Mouse (Mus musculus): Measurements from ENCODE around the gene Rbm33.

Rbm33 gene

DNA sequence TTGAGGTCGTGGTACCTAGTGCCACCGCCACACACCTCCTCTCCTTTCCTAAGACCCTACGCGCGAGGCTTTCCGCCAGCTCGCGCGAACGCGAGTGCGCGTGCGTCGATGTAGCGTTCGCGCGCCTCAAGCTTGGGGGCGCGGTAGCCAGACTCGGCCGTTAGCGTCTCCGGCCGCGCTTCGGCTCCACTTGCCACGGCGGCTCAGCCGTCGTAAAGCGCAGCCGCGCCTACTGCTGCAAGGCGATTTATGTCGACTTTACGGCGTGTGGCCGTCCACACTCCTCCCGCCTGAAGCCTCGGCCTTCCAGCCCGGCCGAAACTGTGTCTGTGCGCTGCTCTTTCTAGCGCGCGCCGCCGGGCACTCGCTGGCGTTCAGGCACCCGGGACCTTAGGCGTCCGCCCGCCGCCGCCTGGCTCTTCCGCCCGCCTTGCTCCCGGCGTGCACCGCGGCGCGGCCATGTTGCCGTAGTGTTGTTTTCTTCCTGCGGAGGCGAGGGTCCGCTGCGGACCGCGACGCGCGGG is at the start of gene Rbm33:
Gene Rbm33, plus strand, starts transcription at position 400 of the 524 bp plus-strand sequence.
- peak; percentile 96 for DNase-seq (ENCODE audit: low read depth)

GRCm38 (mm10) chr5:28267576-28267975 is 49.3 kb upstream of the Rbm33 start:
- no peak for DNase-seq (ENCODE audit: low read depth)

- DNase-seq (ENCODE audit: low read depth), result peak; percentile 25
These were observed 47.4 kb upstream of the Rbm33 start for GRCm38 (mm10) chr5:28269469-28269991.

GRCm38 (mm10) chr5:28272836-28273235 is 44.1 kb upstream of the Rbm33 start:
- peak; percentile 8 for DNase-seq (ENCODE audit: low read depth)

- DNase-seq (ENCODE audit: low read depth), result no peak
These were observed 39.6 kb upstream of the Rbm33 start for GRCm38 (mm10) chr5:28277279-28277678.

DNA sequence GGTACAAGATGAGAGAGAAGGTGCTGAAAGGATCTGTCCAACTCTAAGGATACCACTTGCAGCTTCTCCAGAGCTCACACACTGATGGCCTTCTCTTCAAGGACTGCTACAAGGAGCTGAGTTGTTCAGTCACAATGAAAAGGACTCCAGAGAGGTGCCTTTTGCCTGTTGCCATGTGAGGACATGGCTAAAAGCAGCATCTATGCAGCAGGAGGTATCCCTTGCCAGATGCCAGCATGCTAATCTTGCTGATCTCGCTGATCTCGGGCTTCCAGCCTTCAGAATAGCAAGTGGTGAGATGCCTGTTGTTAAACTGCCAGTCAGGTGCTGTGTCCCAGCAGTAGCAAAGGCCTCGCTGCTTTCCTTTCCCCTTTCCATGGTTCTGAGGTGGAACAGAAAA is 27.8 kb upstream of the Rbm33 start:
- DNase-seq (ENCODE audit: low read depth), result no peak

DNA sequence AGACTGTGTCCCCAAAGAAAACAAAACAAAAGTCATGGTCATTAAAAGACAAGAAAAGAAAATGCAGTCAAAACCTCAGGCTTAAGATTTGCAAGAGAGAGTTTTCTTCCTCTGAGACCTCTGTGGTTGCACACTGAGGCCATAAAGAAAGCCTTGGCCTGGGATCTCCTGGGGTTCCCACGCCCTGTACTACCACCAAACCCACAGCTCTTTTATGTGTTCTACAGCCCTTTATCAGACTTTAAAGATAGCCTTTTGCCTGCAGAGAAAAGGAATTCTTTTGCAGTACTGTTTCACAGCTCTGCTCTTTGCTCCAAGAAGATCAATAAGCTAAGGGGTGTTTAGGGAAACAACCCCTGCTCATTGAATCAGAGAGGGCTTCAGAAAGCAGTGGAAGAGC is 26.3 kb upstream of the Rbm33 start:
- no peak for DNase-seq (ENCODE audit: low read depth)

GRCm38 (mm10) chr5:28291118-28291850 is 25.6 kb upstream of the Rbm33 start:
- DNase-seq (ENCODE audit: low read depth), result no peak

- no peak for DNase-seq (ENCODE audit: low read depth)
These were observed 24.6 kb upstream of the Rbm33 start for GRCm38 (mm10) chr5:28292281-28292680.

- DNase-seq (ENCODE audit: low read depth), result peak; percentile 86
These were observed 22.9 kb upstream of the Rbm33 start for GRCm38 (mm10) chr5:28293990-28294389.

DNA sequence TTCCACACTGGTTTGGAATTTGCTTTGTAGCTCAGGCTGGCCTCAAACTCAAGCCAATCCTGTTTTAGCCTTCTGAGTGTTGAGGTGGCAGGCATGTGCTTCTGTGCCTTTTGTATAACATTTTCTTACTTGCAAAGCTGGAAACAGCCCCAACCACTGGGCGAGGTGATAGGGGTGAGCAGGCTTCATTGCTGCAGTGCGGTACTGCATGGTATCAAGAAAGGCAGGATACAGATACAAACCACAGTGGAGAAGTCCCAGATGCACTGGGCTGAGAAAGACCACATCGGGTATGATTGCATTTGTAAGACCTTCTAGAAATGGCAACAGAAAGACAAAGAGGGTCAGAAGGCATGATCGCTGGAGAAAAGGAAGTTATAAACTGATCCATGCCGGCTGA is 18.8 kb upstream of the Rbm33 start:
- DNase-seq (ENCODE audit: low read depth), result no peak

GRCm38 (mm10) chr5:28298693-28299092 is 18.2 kb upstream of the Rbm33 start:
- peak; percentile 48 for DNase-seq (ENCODE audit: low read depth)

GRCm38 (mm10) chr5:28299346-28299745 is 17.6 kb upstream of the Rbm33 start:
- no peak for DNase-seq (ENCODE audit: low read depth)

DNA sequence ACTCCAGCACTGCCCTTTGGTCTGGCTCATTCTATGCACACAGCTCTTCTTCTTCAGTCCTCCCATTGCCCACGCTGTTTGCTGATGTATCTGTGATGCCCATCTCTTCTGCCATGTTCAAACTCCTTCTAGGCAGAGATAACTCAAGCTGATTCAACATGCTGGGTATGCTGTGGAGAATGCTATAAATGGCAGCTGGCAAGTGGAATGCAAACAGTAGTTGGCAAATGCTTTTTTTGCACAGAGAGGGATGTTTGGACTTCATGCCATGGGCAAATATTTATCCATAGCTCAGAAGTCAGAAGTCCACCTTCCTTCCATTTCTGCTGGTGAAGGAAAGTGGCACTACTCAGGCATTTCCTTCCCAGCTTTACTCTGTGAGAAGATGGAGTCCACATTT is 14.2 kb upstream of the Rbm33 start:
- DNase-seq (ENCODE audit: low read depth), result no peak

GRCm38 (mm10) chr5:28304551-28304950 is 12.4 kb upstream of the Rbm33 start:
- DNase-seq (ENCODE audit: low read depth), result no peak

DNA sequence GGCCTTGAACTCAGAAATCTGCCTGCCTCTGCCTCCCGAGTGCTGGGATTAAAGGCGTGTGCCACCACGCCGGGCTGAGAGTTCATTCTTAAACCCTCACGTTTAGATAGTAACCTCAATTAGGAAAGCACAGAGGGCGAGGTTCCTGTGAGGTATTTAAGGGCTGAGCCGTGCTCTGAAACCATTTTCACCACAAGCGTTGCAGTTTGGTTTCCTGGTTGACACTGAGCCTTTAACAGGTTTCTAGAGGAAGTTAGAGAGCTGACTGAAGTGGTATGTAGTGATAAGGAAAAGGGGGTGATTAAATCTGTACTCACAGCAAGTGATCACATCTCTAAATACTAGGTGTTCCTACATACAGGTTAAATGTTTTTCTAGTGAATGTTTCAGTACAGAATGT is 1.4 kb upstream of the Rbm33 start:
- DNase-seq (ENCODE audit: low read depth), result no peak

- peak; percentile 64 for DNase-seq (ENCODE audit: low read depth)
These were observed 685 bp upstream of the Rbm33 start for GRCm38 (mm10) chr5:28316151-28316721.

DNA sequence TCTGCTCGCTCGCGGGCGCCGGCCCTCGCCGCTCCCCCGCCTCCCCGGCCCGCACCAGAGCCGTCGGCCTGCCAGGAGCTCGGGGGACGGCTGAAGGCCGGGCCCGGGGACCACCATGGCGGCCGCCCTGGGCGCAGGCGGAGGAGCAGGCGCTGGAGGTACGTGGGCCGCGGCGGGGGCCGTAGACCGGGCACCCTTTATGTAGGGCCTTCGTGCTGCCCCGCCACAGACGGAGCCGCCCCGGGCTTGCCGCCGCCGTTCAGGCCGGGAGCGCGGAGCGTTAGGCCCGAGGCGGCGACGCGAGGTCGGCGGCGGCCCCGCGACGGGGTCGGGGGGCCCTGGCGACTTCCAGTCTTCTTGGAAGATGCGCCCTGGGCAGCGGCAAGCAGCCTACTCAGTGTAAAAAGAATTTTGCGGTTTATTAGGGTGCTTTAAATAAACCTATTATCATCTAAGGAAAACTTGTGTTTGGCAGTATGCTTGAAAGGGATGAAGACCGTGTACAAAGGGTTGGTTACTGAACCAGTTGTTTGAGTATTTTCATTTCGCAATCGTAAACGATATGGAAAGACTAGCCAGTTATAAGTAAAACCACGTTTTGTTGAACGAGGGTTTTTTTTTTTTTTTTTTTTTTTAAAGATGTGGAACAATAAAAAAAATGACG is 464 bp downstream of the Rbm33 start:
- peak; percentile 58 for DNase-seq (ENCODE audit: low read depth)

GRCm38 (mm10) chr5:28317917-28318267 is 971 bp downstream of the Rbm33 start:
- peak; percentile 39 for DNase-seq (ENCODE audit: low read depth)

GRCm38 (mm10) chr5:28318671-28319070 is 1.8 kb downstream of the Rbm33 start:
- peak; percentile 21 for DNase-seq (ENCODE audit: low read depth)

DNA sequence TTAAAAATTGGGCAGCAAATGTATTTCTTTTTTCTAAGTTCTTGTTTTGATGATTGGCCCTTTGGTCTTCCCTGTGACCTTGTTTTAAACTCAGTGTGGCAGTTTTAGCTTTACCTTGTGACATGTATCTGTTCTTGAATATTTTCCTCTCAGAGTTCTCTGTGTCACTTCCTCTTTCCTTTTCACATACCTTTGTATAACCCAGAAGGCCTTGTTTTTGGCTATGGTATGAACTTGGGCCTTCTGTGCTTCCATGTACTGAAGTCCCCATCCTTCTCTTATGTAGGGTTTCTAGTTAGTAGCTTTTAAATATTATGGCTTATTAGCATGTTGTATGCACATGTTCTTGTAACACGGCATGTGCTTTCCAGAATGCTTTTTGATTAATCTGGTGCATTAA is 4.8 kb downstream of the Rbm33 start:
- no peak for DNase-seq (ENCODE audit: low read depth)

- DNase-seq (ENCODE audit: low read depth), result no peak
These were observed 5.3 kb downstream of the Rbm33 start for GRCm38 (mm10) chr5:28322189-28322588.

DNA sequence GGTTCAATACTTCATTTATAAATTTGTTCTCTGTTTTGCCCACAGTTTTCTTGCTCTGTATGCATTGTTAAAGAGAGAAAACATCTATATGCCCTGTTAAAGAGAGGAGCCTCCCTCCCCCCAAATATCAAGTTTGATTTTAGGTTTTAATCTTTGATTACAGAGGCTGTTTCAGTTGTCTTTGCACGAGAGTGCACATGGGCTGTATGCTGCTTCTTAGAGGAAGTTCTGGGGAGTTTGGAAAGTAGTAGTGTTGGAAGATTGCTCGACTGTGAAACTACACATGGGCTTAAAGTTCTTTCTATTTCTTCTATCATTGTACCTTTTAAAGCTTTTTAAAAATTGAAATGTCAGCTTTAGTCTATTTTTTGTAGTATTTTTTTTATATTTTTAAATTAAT is 6.9 kb downstream of the Rbm33 start:
- no peak for DNase-seq (ENCODE audit: low read depth)

Measured in NIH3T3 (cell line).